ENCODE assay signal across 7 mouse cellular contexts in genomic region chr17:15825481-15826396, GRCm38 (mm10). TPM values are rescaled to one million over a fixed set of nuclear protein-coding genes. Genes with fewer than 3 reads are reported as not detected.
DNase-seq lines count a peak whose midpoint lies in the region; ATAC-seq lines count a peak whose summit lies in the region.

No protein-coding gene starts in this region.

- 0 out of 2 replicates have a peak, but pooled peaks cover 3% of the 10 kb centered on the region for H3K27me3 ChIP-seq in heart, embryonic 12.5 days (replicated peaks)
- no peaks in the 10 kb centered on the region for H3K27me3 ChIP-seq in kidney, embryonic 16.5 days (ENCODE audit: insufficient read depth, low read length)

- peaks cover 34% of the 10 kb centered on the region for H3K4me1 ChIP-seq in heart, embryonic 12.5 days (replicated peaks)
- H3K4me1 ChIP-seq in kidney, embryonic 16.5 days (ENCODE audit: insufficient read depth, low read length), result peaks cover 47% of the 10 kb centered on the region

- H3K27ac ChIP-seq in heart, embryonic 12.5 days (ENCODE audit: poor library complexity, severe bottlenecking), result peak overlapping the region; percentile 76
- peak overlapping the region; percentile 95 for H3K27ac ChIP-seq in kidney, embryonic 16.5 days (ENCODE audit: low read length)

- DNase-seq in CD4-positive, CD25-positive, alpha-beta regulatory T cell, adult 2 months (ENCODE audit: low read depth, low spot score), result peak; percentile 46
- peak; percentile 58 for DNase-seq in Muller cell, postnatal 12 days (ENCODE audit: inconsistent ontology term)
- DNase-seq in lung, postnatal 4 days, result peak; percentile 67 to 77
- peak; percentile 41 to 51 for DNase-seq in right cerebral cortex, adult 2 months (ENCODE audit: low spot score in 2 of 2)

- peak overlapping the region; percentile 82 for H3K4me3 ChIP-seq in heart, embryonic 12.5 days
- peak overlapping the region; percentile 91 for H3K4me3 ChIP-seq in kidney, embryonic 16.5 days (ENCODE audit: low read length)

- no peaks in the 10 kb centered on the region for H3K9me3 ChIP-seq in heart, embryonic 12.5 days (replicated peaks)
- no peaks in the 10 kb centered on the region for H3K9me3 ChIP-seq in kidney, embryonic 16.5 days (ENCODE audit: low read length)

- 0% methylated on average over 91 of the region's 102 CpGs for WGBS in heart, embryonic 12.5 days
- WGBS in kidney, embryonic 16.5 days, result under 1% methylated on average over 79 of the region's 102 CpGs

- H3K4me2 ChIP-seq in heart, embryonic 12.5 days, result peak overlapping the region; percentile 80
- H3K4me2 ChIP-seq in kidney, embryonic 16.5 days (replicated peaks; ENCODE audit: low read depth, low read length), result peak overlapping the region; percentile 91

- peak overlapping the region; percentile 92 for H3K9ac ChIP-seq in heart, embryonic 12.5 days
- H3K9ac ChIP-seq in kidney, embryonic 16.5 days (replicated peaks; ENCODE audit: low read length), result peak overlapping the region; percentile 96

- H3K36me3 ChIP-seq in heart, embryonic 12.5 days, result no peaks in the 10 kb centered on the region; the same call in 1 of the 2 replicates
- peaks cover 2% of the 10 kb centered on the region; the same call in 1 of the 2 replicates for H3K36me3 ChIP-seq in kidney, embryonic 16.5 days (ENCODE audit: insufficient read depth, low read length)

- peak; percentile 19 for ATAC-seq in common myeloid progenitor, adult 5-6 weeks (replicated peaks; ENCODE audit: low read depth, poor library complexity, severe bottlenecking)
- ATAC-seq in heart, embryonic 12.5 days (ENCODE audit: insufficient number of reproducible peaks, low FRiP score), result peak; percentile 75
- ATAC-seq in kidney, embryonic 16.5 days (ENCODE audit: low FRiP score, low TSS enrichment), result peak; percentile 65

RNA-seq across cellular contexts. Expression of gene Rgmb, which starts 5.1 kb away (rescaled TPM):
- total RNA-seq in common myeloid progenitor, adult 5-6 weeks (2017), result 0.15 TPM in 1 of 2 replicates, not detected in the other
- 13.8 and 15.6 TPM in 2 replicates for polyA plus RNA-seq in heart, embryonic 12.5 days (2016; fragmentation: Nextera tagmentation; extraction: Ambion mirVana)
- 10.1 and 12.2 TPM in 2 replicates for polyA plus RNA-seq in kidney, embryonic 16.5 days (2015; fragmentation: Nextera tagmentation; extraction: Ambion mirVana)

Comparison
In these comparisons a context has a peak if more than half of its experiments do, and no peak if none do; other contexts are left out.
1. Peak in every context shown above with its lines: DNase-seq, ATAC-seq, H3K4me3 ChIP-seq and H3K27ac ChIP-seq.
2. ATAC-seq: peak in every context shown above with its lines; median percentile 75 in heart, embryonic 12.5 days; 65 in kidney, embryonic 16.5 days; 19 in common myeloid progenitor, adult 5-6 weeks.